Mouse (Mus musculus): Measurements from ENCODE around the gene Ccdc150.

DNA sequence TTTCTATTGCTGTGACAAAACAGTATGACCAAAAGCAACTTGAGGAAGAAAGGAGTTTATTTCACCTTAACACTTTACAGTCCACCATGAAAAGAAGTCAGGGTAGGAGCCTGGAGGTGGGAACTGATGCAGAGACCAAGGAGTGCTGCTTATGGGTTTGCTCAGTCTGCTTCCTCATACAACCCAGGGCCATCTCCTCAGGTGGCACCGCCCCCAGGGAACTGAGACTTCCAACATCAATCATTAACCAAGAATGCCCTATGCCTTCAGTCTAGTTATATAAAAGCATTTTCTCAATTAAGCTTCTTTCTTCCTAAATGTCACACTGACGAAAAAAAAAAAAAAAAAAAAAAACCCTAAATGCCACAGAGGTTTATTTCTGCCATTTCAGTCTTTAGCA, 55.9 kb downstream of the Ccdc150 start:
- TF ChIP-seq POLR2A (IDR thresholded peaks at IDR 0.05; ENCODE audit: control insufficient read depth, extremely low read depth, insufficient read depth, low read length, poor library complexity), result no peak
- no peak for TF ChIP-seq CTCF (IDR thresholded peaks at IDR 0.05; ENCODE audit: borderline replicate concordance, control insufficient read depth, extremely low read depth, insufficient read depth, low read length, poor library complexity)

All from thymus, adult 2 months (tissue).